Comparison of ENCODE assay signal across 15 mouse cellular contexts in the genomic region with DNA sequence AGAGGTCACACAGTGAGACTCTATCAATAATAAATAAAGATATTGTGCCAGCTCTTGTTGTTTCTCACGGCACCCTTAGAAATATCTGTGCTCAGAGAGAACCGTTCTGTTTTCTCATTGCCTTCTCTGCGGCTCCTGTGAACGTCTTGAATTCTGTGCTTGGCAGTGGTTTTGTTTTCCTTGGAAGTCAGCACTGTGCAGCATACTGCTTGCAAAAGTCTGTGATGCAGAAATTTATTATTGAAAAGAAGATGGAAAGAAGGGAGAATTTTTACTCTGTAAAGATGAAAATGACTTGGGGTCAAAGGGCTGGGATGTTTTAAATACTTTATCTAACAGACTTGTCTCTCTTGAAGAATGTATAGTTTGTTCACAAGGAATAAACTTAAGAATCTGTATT.
DNase-seq lines count a peak whose midpoint lies in the region; ATAC-seq and TF ChIP-seq lines count a peak whose summit lies in the region.
"Had no signal": no experiment of that assay in that cellular context is flagged by ENCODE, and none has a peak within 500 bp of the region (broad histone marks: within the 10 kb centered on the region; RNA-seq: fewer than 3 reads in every experiment).

No protein-coding gene starts in this region.

- no peaks in the 10 kb centered on the region for H3K4me1 ChIP-seq in midbrain, embryonic 14.5 days (ENCODE audit: control insufficient read depth, insufficient read depth, low read length)
- no peaks in the 10 kb centered on the region for H3K4me1 ChIP-seq in midbrain, embryonic 13.5 days (replicated peaks)

- H3K36me3 ChIP-seq in midbrain, embryonic 14.5 days (ENCODE audit: control insufficient read depth, insufficient read depth, low read length) = no peaks in the 10 kb centered on the region
- no peaks in the 10 kb centered on the region for H3K36me3 ChIP-seq in midbrain, embryonic 13.5 days
- H3K36me3 ChIP-seq: midbrain, embryonic 10.5 days had no signal

- no peaks in the 10 kb centered on the region for H3K27me3 ChIP-seq in midbrain, embryonic 14.5 days (ENCODE audit: control insufficient read depth, insufficient read depth, low read length)
- H3K27me3 ChIP-seq in midbrain, embryonic 13.5 days = no peaks in the 10 kb centered on the region
- H3K27me3 ChIP-seq: Patski had no signal

- H3K27ac ChIP-seq in gastrocnemius, adult 2 months = peak overlapping the region; percentile 40; the same call in 1 of the 2 replicates
- H3K27ac ChIP-seq in midbrain, embryonic 14.5 days (replicated peaks; ENCODE audit: low read depth, low read length) = no peak overlapping the region
- no peak overlapping the region for H3K27ac ChIP-seq in midbrain, embryonic 13.5 days
- H3K27ac ChIP-seq: layer of hippocampus, adult 2 months; midbrain, embryonic 10.5 days had no signal

- 54% methylated on average over 4 of the region's 4 CpGs for WGBS in midbrain, embryonic 14.5 days
- 51% methylated on average over 4 of the region's 4 CpGs for WGBS in midbrain, embryonic 13.5 days

- no peak for TF ChIP-seq CTCF in gastrocnemius, adult 2 months (IDR thresholded peaks at IDR 0.05)

- intact Hi-C loops in gastrocnemius, adult 2 months (cut with DNase I) = no loop called here
- intact Hi-C loops in gastrocnemius, postnatal 36 days (cut with DNase I) = no loop called here
- intact Hi-C loops in heart, postnatal 10 days (cut with DNase I) = no loop called here

- H3K9ac ChIP-seq in midbrain, embryonic 14.5 days (replicated peaks; ENCODE audit: low read length) = no peak overlapping the region
- H3K9ac ChIP-seq in midbrain, embryonic 13.5 days (replicated peaks) = no peak overlapping the region
- H3K9ac ChIP-seq: liver, postnatal 0 days had no signal

- no peak for ATAC-seq in midbrain, embryonic 14.5 days (ENCODE audit: low FRiP score, low TSS enrichment)
- no peak for ATAC-seq in midbrain, embryonic 13.5 days
- ATAC-seq in erythroid progenitor cell, adult 5-6 weeks (replicated peaks; ENCODE audit: low FRiP score, poor library complexity, severe bottlenecking) = no peak
- ATAC-seq: CD4-positive, CD25-positive, alpha-beta regulatory T cell, adult 4 months; liver, postnatal 0 days; Patski had no signal

- DNase-seq in gastrocnemius, adult 2 months = no peak
- DNase-seq in gastrocnemius, postnatal 36 days = no peak
- DNase-seq in midbrain, embryonic 14.5 days = peak; percentile 24
- DNase-seq in heart, postnatal 10 days = peak; percentile 74
- DNase-seq in kidney, postnatal 4 days = peak; percentile 55 to 61
- no peak for DNase-seq in cerebellum, postnatal 4 days (ENCODE audit: low spot score in 2 of 2)
- DNase-seq: cerebellum, postnatal 14 days; liver, postnatal 0 days; thymus, postnatal 36 days had no signal

- no peak overlapping the region for H3K4me2 ChIP-seq in midbrain, embryonic 14.5 days (ENCODE audit: low read length)
- H3K4me2 ChIP-seq in midbrain, embryonic 13.5 days (replicated peaks) = no peak overlapping the region

- no peaks in the 10 kb centered on the region for H3K9me3 ChIP-seq in midbrain, embryonic 14.5 days (ENCODE audit: control insufficient read depth, low read length)
- H3K9me3 ChIP-seq in midbrain, embryonic 13.5 days = no peaks in the 10 kb centered on the region
- H3K9me3 ChIP-seq: midbrain, embryonic 10.5 days had no signal

- no peak overlapping the region for H3K4me3 ChIP-seq in gastrocnemius, adult 2 months
- no peak overlapping the region for H3K4me3 ChIP-seq in midbrain, embryonic 14.5 days (replicated peaks; ENCODE audit: low read depth, low read length)
- no peak overlapping the region for H3K4me3 ChIP-seq in midbrain, embryonic 13.5 days (replicated peaks)
- H3K4me3 ChIP-seq: layer of hippocampus, adult 2 months; midbrain, embryonic 10.5 days had no signal

Comparison
In these comparisons a context has a peak if more than half of its experiments do, and no peak if none do; other contexts are left out.
1. DNase-seq: peak in midbrain, embryonic 14.5 days (single experiment), heart, postnatal 10 days (2 of 2) and kidney, postnatal 4 days (2 of 2); none in gastrocnemius, adult 2 months (single experiment), gastrocnemius, postnatal 36 days (0 of 2) and cerebellum, postnatal 4 days (0 of 2).